Mouse (Mus musculus): ENCODE measurements around the gene Sfrp2.

The Sfrp2 gene

GRCm38 (mm10) chr3:83766726-83767070, 577 bp downstream of the Sfrp2 start:
- peak overlapping the region; percentile 83 for H3K4me3 ChIP-seq (replicated peaks; ENCODE audit: low read length)
- H3K27me3 ChIP-seq (ENCODE audit: insufficient read depth, low read length): peaks cover 64% of the 10 kb centered on the region
- TF ChIP-seq POU5F1 (IDR thresholded peaks at IDR 0.05; ENCODE audit: borderline replicate concordance, low read length) (no peak), CTCF (conservative IDR thresholded peaks at IDR 0.05; ENCODE audit: low read length) (no peak), NANOG (IDR thresholded peaks at IDR 0.05; ENCODE audit: borderline replicate concordance, low read length) (no peak)
- H3K4me1 ChIP-seq (replicated peaks; ENCODE audit: low read depth, low read length): peaks cover 55% of the 10 kb centered on the region
- peaks cover 31% of the 10 kb centered on the region for H3K36me3 ChIP-seq (ENCODE audit: insufficient read depth, low read length)
- H3K9me3 ChIP-seq (ENCODE audit: low read length): no peaks in the 10 kb centered on the region

- Histone ChIP-seq H3K9me3 (ENCODE audit: low read length) (no peaks in the 10 kb centered on the region), H3K27me3 (ENCODE audit: insufficient read depth, low read length) (peaks cover 60% of the 10 kb centered on the region), H3K36me3 (ENCODE audit: insufficient read depth, low read length) (peaks cover 35% of the 10 kb centered on the region), H3K4me3 (replicated peaks; ENCODE audit: low read length) (peak overlapping the region; percentile 83), H3K4me1 (replicated peaks; ENCODE audit: low read depth, low read length) (peaks cover 58% of the 10 kb centered on the region)
- TF ChIP-seq POU5F1 (IDR thresholded peaks at IDR 0.05; ENCODE audit: borderline replicate concordance, low read length) (no peak), NANOG (IDR thresholded peaks at IDR 0.05; ENCODE audit: borderline replicate concordance, low read length) (no peak), CTCF (conservative IDR thresholded peaks at IDR 0.05; ENCODE audit: low read length) (no peak)
Observed at GRCm38 (mm10) chr3:83767121-83767520, 1.0 kb downstream of the Sfrp2 start.

GRCm38 (mm10) chr3:83768293-83769035, 2.3 kb downstream of the Sfrp2 start:
- peaks cover 47% of the 10 kb centered on the region for H3K27me3 ChIP-seq (ENCODE audit: insufficient read depth, low read length)
- TF ChIP-seq CTCF (conservative IDR thresholded peaks at IDR 0.05; ENCODE audit: low read length) (no peak), NANOG (IDR thresholded peaks at IDR 0.05; ENCODE audit: borderline replicate concordance, low read length) (no peak), POU5F1 (IDR thresholded peaks at IDR 0.05; ENCODE audit: borderline replicate concordance, low read length) (no peak)

DNA sequence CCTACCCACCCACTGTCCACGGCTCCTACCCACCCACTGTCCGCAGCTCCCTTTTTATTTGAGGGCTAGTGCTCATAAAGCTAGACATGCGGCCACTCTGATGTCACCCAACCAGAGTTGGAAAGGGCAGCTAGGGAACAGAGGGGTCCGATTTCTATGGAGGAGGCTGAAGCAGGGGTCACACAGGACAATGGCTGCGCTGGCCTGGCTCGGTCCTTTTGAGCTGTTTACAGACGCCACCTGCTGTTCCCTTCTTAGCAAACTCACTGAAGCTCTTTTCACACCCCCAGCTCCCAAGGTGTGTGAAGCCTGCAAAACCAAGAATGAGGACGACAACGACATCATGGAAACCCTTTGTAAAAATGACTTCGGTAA, 2.9 kb downstream of the Sfrp2 start:
- TF ChIP-seq CTCF (conservative IDR thresholded peaks at IDR 0.05; ENCODE audit: low read length) (no peak), NANOG (IDR thresholded peaks at IDR 0.05; ENCODE audit: borderline replicate concordance, low read length) (no peak)
- peaks cover 39% of the 10 kb centered on the region for H3K36me3 ChIP-seq (ENCODE audit: insufficient read depth, low read length)
- peaks cover 42% of the 10 kb centered on the region for H3K27me3 ChIP-seq (ENCODE audit: insufficient read depth, low read length)
- H3K4me3 ChIP-seq (replicated peaks; ENCODE audit: low read length): no peak overlapping the region
- peaks cover 69% of the 10 kb centered on the region for H3K4me1 ChIP-seq (replicated peaks; ENCODE audit: low read depth, low read length)
- no peaks in the 10 kb centered on the region for H3K9me3 ChIP-seq (ENCODE audit: low read length)

More at GRCm38 (mm10) chr3:83768293-83769035, 2.3 kb downstream of the Sfrp2 start:
- Histone ChIP-seq H3K9me3 (ENCODE audit: low read length) (no peaks in the 10 kb centered on the region), H3K36me3 (ENCODE audit: insufficient read depth, low read length) (peaks cover 39% of the 10 kb centered on the region), H3K4me3 (replicated peaks; ENCODE audit: low read length) (no peak overlapping the region), H3K4me1 (replicated peaks; ENCODE audit: low read depth, low read length) (peaks cover 70% of the 10 kb centered on the region)

DNA sequence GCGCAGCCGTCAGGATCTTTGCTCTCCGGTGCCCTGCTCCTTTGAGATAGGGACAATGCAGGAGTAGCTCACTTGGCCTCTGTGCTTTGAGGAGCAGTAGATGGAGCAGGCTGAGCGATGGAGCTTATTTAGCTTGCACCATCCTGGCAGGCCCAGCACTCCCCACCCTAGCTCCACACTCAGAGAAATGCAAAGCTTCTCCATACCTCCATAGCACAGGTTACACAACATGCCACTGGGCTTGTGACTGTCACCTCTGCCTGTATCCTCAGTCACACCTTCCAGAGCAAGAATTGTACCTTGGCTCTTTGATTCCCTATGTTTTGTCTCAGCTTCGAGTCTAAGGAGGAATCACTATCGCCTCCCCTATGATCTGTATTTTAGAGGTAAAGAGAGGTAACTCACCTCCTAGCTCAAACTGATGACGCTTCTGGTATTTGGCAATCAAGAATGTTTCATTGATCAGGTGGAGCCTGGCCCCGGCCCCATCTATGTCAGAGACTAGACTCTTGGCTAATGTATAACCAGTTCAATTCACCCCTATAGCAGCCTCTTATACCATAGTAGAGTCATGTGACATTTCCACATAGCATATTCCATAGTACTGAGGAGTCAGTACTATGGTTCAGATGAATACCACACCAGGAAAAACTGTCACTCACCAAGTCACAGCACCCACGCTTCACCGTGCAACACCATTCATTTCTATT, 5.2 kb downstream of the Sfrp2 start:
- Histone ChIP-seq H3K4me3 (replicated peaks; ENCODE audit: low read length) (no peak overlapping the region), H3K27me3 (ENCODE audit: insufficient read depth, low read length) (peaks cover 24% of the 10 kb centered on the region), H3K4me1 (replicated peaks; ENCODE audit: low read depth, low read length) (peaks cover 69% of the 10 kb centered on the region), H3K36me3 (ENCODE audit: insufficient read depth, low read length) (peaks cover 39% of the 10 kb centered on the region), H3K9me3 (ENCODE audit: low read length) (no peaks in the 10 kb centered on the region)
- TF ChIP-seq POU5F1 (IDR thresholded peaks at IDR 0.05; ENCODE audit: borderline replicate concordance, low read length) (no peak), NANOG (IDR thresholded peaks at IDR 0.05; ENCODE audit: borderline replicate concordance, low read length) (no peak), CTCF (conservative IDR thresholded peaks at IDR 0.05; ENCODE audit: low read length) (no peak)

DNA sequence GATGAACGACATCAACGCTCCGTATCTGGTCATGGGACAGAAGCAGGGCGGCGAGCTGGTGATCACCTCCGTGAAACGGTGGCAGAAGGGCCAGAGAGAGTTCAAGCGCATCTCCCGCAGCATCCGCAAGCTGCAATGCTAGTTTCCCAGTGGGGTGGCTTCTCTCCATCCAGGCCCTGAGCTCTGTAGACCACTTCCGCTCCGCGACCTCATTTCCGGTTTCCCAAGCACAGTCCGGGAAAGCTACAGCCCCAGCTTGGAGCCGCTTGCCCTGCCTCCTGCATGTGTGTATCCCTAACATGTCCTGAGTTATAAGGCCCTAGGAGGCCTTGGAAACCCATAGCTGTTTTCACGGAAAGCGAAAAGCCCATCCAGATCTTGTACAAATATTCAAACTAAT, 7.2 kb downstream of the Sfrp2 start:
- Histone ChIP-seq H3K27me3 (ENCODE audit: insufficient read depth, low read length) (peaks cover 8% of the 10 kb centered on the region), H3K4me1 (replicated peaks; ENCODE audit: low read depth, low read length) (peaks cover 51% of the 10 kb centered on the region), H3K36me3 (ENCODE audit: insufficient read depth, low read length) (peaks cover 39% of the 10 kb centered on the region), H3K9me3 (ENCODE audit: low read length) (no peaks in the 10 kb centered on the region), H3K4me3 (replicated peaks; ENCODE audit: low read length) (peak overlapping the region; percentile 78)
- TF ChIP-seq CTCF (conservative IDR thresholded peaks at IDR 0.05; ENCODE audit: low read length): no peak

DNA sequence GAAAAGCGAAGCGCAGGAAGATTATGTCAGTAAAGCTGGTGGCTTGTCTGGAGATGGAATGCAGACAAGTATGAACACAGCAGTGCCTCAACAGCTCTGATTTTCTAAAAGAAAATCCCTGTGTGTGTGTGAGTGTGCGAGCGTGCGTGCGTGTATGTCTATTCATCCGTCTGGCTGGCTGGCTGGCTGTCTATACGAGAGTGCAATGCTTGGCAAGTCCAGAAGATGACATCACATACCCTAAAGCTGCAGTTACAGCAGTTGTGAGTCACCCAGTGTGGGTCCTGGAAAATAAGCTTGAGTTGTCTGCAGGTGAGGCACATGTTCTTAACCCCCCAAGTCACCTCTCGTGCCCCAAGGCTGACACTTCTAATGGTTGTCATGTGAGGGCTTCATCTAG, 9.3 kb downstream of the Sfrp2 start:
- H3K27me3 ChIP-seq (ENCODE audit: insufficient read depth, low read length): no peaks in the 10 kb centered on the region
- H3K36me3 ChIP-seq (ENCODE audit: insufficient read depth, low read length): peaks cover 22% of the 10 kb centered on the region
- H3K4me1 ChIP-seq (replicated peaks; ENCODE audit: low read depth, low read length): peaks cover 46% of the 10 kb centered on the region
- no peak for TF ChIP-seq CTCF (conservative IDR thresholded peaks at IDR 0.05; ENCODE audit: low read length)
- no peak for TF ChIP-seq POU5F1 (IDR thresholded peaks at IDR 0.05; ENCODE audit: borderline replicate concordance, low read length)
- TF ChIP-seq NANOG (IDR thresholded peaks at IDR 0.05; ENCODE audit: borderline replicate concordance, low read length): no peak
- H3K4me3 ChIP-seq (replicated peaks; ENCODE audit: low read length): no peak overlapping the region
- no peaks in the 10 kb centered on the region for H3K9me3 ChIP-seq (ENCODE audit: low read length)

- H3K4me3 ChIP-seq (replicated peaks; ENCODE audit: low read length): no peak overlapping the region
- peaks cover 7% of the 10 kb centered on the region for H3K9me3 ChIP-seq (ENCODE audit: low read length)
- H3K4me1 ChIP-seq (replicated peaks; ENCODE audit: low read depth, low read length): peaks cover 29% of the 10 kb centered on the region
- no peaks in the 10 kb centered on the region for H3K36me3 ChIP-seq (ENCODE audit: insufficient read depth, low read length)
- TF ChIP-seq NANOG (IDR thresholded peaks at IDR 0.05; ENCODE audit: borderline replicate concordance, low read length) (no peak), POU5F1 (IDR thresholded peaks at IDR 0.05; ENCODE audit: borderline replicate concordance, low read length) (no peak), CTCF (conservative IDR thresholded peaks at IDR 0.05; ENCODE audit: low read length) (no peak)
- H3K27me3 ChIP-seq (ENCODE audit: insufficient read depth, low read length): 0 out of 2 replicates have a peak, but pooled peaks cover 3% of the 10 kb centered on the region
Observed at GRCm38 (mm10) chr3:83781460-83782222, 15.5 kb downstream of the Sfrp2 start.

Data from E14TG2a.4 (cell line).